Mouse (Mus musculus) urinary bladder, postnatal 36 days (tissue): ENCODE data around the gene Cc2d2b.

Experiments used
- DNase-seq, 2 experiments: peaks; one replicate each; pipeline ENCODE4 v3.0.0; 2022; ENCODE audit warnings: low spot score in 2 of 2, mixed read lengths in 1 of 2

The Cc2d2b gene

GRCm38 (mm10) chr19:40832361-40832760, 83.8 kb downstream of the Cc2d2b start:
- DNase-seq, result no peak

GRCm38 (mm10) chr19:40834436-40834835, 85.9 kb downstream of the Cc2d2b start:
- no peak for DNase-seq

GRCm38 (mm10) chr19:40838205-40838604, 89.7 kb downstream of the Cc2d2b start:
- DNase-seq, result no peak

GRCm38 (mm10) chr19:40840303-40840702, 91.8 kb downstream of the Cc2d2b start:
- DNase-seq, result no peak

GRCm38 (mm10) chr19:40841083-40841482, 92.5 kb downstream of the Cc2d2b start:
- no peak for DNase-seq

GRCm38 (mm10) chr19:40841593-40841992, 93.0 kb downstream of the Cc2d2b start:
- DNase-seq, result no peak

- no peak for DNase-seq
Measured at GRCm38 (mm10) chr19:40844731-40845130, 96.2 kb downstream of the Cc2d2b start.

- DNase-seq, result no peak
Measured at GRCm38 (mm10) chr19:40849391-40849790, 100.8 kb downstream of the Cc2d2b start.

GRCm38 (mm10) chr19:40859555-40859954, 111.0 kb downstream of the Cc2d2b start:
- no peak for DNase-seq

GRCm38 (mm10) chr19:40868284-40868683, 119.7 kb downstream of the Cc2d2b start:
- no peak for DNase-seq

- no peak for DNase-seq
Measured at GRCm38 (mm10) chr19:40869425-40870105, 121.0 kb downstream of the Cc2d2b start.

GRCm38 (mm10) chr19:40872955-40873665, 124.6 kb downstream of the Cc2d2b start:
- peak; percentile 72 to 81 for DNase-seq
